Mouse (Mus musculus) ovary, adult 18-20 months (tissue): Measurements from ENCODE around the gene Dmrt2.

ENCODE experiments used
- DNase-seq: peaks from one replicate; pipeline ENCODE4 v3.0.0; 2022; ENCODE audit warnings: low spot score, mixed read lengths

Dmrt2 gene

DNA sequence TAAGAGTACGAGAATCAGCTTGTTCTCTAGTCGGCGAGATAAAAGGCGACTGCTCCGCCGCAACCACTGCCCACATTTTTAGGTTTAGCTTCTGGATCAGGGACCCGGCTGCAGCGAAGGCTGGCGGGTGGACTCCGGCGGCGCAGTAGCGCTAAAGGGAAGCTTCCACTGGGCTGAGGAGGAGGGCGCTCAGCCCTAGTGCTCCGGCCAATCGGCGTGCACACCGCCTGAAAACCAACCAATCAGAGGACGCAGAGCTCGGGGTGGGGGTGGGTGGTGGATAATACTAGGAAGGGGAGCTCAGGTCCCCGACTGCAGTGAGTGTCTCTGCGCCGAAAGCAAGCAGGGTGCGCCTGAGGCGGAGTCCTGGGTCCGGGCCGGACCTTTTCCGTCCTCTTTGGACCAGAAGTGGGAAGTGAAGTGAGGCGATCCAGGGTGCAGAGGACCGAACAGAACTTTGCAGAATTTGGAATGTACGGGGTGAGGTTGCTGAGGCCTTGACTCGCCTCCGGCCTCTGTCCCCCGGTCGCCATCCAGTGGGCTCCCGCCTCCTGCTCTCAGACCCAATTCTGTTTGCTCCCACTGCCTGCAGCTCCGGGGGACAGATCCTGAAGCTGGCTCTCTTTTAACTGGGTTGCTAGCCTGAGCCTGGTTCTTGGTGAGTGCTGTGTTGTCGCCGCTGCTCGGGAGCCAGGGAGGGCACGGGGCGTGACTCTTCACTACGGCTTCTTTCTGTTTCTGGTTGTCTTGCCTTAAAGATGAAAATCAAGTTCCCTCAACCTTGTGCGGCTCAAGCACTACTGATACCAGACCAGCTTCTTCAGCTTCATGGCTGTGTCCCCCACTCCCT is at the start of gene Dmrt2:
Gene Dmrt2, plus strand, starts transcription at position 311 of the 850 bp plus-strand sequence.
- peak; percentile 61 for DNase-seq

DNA sequence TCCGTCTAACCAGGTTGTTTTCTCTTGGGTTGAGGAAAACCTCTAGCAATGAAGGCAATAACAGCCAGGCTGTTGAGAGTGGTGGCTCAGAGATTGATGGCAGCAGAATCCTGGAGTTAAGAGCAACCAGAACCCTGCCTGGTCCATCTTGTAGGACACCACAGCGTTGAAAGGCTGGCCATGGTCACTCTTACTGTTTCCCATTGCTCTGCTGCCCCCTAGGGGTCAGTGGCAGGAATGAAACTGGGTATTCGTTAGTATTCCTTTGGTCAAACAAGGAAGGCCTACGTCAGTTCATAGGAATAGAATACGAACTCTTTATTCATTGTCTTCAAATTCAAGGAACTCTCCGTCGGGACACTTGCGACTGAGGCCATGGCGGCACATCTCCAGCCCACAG is 43.7 kb upstream of the Dmrt2 start:
- DNase-seq, result peak; percentile 19

DNA sequence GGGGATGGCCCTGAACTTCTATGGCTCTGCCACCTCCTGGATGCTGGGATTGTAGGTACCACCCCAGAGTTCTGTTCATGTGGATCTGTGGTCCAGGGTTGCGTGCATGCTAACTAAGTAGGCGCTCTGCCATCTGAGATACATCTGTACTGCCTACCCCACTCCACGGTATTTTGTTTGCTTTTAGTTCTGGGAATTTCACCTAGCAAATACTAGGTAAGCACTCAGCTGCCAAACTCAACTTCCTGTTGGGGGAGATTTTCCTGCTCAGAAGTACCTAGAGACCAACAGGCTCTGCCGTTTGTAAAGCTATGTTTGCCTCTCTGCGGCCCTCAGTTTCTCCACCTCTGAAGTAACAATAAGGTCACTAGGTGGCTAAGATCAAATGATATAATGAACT is 37.1 kb upstream of the Dmrt2 start:
- DNase-seq, result no peak

DNA sequence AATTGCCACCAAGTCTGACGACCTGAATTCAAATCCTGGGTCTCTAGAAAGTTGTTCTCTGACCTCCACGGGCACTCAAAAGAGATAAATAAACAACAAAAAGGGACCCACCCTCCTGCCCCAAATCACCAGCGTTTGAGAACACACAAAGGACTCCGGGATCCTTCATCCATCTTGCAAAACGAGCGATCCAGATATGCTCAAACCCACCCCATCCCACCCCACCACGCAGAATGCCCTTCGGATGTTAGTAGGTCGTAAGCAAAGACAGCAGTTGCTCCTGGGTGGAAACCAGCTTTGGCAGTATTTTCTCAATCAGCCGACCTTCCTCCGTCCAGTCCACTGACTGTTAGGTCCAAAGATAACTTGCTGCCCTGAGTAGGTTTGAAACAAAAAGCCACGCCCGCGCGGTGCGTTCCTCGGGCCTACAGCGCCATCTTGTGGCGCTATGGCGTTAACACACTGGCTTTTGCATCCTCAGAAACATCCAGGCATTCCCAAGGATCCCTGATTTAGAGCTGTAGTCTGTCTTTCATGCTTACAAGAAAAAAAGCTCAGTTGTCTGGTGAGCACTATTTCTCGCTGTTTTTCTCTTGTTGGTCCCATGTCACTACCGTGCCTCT is 36.5 kb upstream of the Dmrt2 start:
- DNase-seq, result peak; percentile 19

DNA sequence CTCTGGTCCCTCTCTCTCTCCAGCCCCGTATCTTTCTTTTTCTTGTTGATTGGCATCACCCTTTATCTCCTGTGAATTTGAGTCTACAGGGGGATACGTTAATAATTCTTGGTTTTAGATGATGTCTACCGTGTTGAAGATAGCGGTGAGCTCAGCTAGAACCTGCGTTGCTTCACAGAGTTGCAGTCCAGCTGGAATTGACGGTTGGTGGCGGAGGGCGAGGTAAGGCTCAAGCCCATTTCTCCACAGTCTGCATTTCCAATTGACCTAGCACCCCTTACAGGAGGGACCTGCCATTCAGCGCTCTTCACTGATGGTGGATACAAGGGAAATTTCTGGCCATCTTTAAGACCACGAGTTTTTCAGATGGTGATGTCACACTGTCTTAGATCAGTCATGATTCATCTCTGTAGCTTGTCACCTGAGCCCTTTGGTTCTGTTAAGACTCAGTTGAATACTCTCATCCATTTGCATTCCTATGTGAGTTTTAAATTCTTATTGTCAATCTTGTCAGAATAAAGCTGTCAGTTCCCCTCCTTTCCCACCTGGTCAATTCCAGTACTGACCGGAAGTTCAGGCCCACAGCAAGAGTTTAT is 33.3 kb upstream of the Dmrt2 start:
- no peak for DNase-seq

DNA sequence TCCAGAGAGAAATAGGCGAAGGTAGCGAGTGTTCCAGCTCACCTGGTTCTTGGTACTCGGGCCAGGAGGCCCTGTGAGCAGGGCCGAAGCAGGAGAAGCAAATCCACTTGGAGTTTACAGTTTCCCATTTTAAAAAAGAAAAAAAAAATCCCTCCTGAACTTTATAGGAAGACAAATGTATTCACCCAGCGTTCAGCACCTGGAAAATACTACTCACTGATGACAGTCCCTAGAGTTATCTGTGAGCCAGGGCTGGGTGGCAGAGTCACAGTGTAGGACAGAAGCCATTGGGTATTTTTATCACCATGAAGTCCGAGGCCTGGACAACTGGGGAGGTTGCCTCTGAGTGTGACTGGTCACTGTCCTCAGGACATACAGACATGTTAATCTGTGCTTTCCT is 30.4 kb upstream of the Dmrt2 start:
- no peak for DNase-seq

DNA sequence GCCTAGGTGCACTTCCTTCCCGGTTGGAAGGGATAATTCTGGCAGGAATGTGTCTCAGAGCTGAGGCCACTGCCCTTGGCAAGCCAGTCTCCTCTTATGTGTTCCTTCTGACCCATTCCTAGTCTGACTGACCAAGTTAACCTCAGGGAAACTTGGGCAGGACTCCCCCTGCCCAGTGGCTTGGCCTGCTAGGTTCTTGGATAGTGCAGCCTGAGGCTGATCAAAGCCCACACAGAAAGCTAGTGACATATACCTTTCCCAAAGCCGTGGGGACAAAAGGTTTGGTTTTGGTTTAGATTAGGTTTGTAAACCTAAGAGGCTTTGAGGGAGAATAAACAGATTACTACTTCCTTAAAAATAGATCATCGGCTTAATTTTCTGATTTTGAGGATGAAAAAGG is 25.1 kb upstream of the Dmrt2 start:
- no peak for DNase-seq

DNA sequence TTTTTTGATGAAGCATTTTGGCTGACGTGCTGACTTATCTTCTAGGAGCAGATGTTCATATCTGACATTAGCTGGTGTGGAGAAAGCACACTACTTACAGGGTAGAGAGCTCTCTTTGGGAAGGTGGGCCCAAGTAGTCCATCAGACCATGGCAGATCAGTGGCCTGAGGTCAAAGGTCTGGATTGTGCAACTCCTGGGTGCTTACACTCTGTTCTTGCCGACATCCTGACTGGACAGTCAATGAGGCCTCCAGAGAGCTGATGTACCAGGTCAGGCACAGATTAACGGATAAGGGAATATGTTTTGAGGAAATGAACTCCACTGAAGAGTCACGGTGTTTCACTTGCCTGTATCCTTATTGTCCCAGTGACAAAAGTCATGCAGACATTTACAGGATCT is 23.5 kb upstream of the Dmrt2 start:
- DNase-seq, result no peak

DNA sequence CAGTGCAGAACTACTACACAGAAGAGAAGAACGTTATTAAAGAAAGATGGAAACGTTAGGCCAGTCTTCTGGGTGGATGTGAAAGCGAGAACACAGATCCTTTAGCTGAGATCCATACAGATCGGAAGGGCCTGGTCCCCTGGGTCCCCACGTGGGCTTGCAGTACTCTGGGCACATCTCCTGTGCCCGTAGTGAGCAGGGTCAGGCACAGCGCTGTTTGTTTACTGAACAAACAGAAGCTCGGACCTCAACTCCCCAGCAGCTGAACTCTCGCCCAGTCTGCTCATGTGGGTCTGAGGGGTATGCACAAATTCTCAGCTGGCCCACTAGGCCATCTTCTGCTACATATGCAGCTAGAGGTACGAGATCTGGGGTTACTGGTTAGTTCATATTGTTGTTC is 21.7 kb upstream of the Dmrt2 start:
- no peak for DNase-seq

DNA sequence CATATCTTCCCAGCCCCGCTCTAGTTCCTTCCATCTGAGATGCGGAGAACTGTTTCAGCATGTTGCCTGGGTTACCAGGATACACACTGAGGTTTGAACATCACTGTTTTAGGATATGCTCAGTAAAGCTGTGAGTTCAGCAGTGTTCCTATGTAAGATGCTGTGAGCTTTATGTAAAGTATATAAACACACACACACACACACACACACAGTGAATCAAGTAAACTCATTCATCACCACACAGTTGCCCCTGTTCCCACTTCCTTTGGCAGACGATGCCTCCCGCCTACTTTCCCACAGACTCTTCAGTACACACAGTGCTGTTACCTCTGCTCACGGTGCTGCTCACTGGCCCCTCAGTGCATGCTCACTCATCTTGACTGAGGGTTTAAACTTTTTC is 19.7 kb upstream of the Dmrt2 start:
- DNase-seq, result no peak

DNA sequence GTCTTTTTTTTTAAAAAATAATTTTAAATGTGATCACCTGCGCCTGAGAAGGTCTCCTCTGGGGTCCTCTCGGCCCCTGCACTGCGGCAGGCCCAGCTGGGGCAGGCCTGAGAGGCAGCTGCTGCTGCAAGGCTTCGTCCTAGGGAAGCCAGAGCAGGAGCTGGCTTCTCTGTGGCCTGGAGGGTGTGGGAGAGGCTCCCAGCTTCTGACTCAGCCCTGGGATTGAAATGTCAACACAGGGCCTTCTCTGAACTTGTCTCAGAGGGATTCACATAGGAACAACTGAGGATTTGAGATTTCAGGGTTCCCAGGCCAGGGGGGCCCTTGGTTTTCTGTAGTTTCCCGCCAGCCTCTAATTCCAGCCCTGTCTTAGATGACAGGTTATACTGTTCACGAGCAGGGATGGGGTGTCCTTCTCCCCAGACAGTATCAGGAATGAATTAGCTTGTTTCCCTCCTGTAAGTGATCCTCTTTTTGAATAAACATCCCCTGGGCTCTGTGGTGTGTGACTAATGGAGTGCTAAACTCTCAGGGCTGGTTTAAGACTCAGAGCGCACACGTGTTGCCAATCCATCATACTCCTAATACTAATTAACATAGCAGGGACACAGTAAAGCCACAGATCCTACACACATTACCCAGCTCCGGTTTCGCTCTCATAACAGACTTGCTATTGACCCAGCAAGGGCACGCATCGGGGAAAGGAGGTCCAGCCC is 18.0 kb upstream of the Dmrt2 start:
- DNase-seq, result no peak

DNA sequence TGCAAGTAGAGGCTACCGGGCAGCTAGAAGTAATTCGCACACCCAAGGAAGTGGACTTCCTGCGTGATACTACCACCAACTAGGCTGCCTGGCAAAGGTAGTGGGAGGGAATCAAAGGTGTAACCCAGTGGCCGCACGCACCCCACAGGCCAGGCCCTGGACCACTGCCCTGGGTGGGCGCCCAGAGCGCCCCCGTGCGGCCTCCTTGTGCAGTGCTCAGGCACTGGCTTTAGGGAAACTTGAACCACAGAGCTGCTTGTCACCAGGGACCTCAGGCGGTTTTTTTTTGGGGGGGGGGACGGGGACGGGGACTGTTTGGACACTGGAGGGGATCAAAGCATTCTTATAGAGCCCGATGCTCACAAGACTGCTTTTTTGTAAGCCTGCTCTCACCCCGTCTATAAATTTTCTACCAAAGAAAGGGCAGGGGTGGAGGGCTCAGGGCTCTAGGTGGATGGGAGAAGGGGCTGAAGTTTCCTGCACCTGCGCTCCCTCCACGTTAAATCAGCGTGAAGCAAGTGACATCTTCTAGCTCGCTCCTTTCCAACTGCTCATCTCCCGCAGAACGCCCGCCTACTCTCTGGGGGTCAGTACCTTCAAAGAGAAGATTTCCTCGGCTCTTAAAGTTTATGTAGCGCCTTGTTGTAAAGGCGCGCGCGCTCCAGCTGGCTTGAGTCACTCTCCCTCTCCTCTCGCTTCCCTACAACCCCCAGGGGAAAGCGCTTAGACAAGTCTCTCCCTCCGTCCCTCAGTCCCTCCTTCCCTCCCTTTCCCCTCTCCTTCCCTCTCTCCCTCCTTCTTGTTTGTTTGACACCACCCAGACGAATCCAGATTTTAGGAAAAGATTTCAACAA is 6.5 kb upstream of the Dmrt2 start:
- no peak for DNase-seq

DNA sequence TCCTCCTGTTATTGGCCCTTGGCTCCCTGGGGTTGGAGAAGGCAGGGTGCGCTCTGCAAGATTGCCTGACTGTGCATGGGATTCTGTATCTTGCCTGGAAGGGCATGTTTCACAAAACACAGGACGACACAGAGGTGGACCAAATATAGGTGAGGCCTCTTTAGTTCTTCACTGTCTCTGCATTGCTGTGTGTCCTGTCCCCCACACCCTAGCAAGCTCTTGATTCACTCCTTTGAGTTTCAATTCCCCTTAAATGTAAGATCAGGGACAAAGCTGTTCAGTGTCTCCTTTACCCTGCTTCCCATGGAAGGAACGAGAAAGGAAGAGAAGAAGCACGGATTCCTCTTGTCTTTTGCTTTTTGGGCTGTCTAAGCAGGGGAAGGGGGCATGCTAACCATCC is 4.4 kb upstream of the Dmrt2 start:
- DNase-seq, result no peak

DNA sequence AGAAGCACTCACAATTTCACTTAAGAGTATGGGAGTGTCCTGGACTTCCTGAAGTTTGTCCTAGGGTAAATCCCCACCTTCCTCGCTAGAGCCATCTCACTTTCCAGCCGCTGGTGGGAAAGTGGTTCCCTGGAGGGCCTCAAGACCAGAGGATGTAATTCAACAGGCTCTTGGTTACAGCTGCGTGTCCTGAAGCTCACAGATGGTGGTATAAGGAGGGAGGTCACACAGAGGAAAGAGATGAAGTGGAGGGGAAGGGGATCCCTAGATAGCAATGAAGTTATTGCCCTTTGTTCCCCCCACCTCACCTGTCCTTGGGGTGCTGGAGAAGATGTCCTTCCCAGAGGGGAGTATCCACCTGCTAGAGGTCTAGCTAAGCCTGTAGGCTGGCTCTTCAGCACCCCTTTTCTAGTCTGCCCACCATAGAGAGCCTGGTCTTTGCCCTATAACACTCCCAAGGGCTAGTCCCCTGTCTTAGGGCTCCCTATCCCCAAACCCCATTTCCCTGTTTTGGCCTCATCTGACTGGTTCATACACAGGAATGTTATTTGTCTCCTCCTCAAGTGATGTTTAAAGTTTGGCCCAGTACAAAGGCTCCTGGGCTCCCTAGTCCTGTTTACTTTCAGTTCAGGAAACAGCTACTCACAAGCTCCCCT is 2.5 kb upstream of the Dmrt2 start:
- no peak for DNase-seq

DNA sequence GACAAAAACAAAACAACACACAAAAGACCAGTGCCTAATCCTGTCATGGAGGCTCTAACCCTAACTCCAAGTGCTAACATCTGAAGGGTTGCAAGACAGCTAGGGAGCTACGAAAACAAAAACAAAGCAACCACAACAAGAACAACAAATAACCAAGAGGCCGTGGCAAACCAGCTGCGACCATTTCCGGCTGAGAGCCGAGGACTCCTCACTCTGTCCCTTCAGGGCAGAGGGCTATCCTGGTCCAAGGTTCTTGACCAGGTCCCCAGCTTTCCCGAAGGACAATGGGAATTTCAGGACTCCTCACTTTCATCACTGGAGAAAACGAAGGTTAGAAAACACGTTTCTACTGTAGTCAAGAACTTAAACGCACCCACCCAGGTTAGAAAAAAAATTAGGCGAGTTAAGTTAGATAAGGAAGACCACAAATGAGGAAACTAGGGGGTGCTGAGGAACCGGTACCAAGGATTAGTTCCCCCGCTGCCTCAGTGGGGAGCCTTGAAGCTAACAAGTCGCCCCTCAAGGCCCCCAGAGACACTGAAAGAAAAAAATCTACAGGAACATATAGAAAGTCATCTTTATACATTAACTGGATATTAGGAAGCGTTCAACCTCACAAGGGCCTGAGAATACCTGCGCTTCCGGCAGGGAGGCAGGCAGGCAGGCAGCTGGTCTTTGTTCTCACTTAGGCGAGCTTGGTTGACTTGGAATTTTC is 1.5 kb upstream of the Dmrt2 start:
- no peak for DNase-seq

DNA sequence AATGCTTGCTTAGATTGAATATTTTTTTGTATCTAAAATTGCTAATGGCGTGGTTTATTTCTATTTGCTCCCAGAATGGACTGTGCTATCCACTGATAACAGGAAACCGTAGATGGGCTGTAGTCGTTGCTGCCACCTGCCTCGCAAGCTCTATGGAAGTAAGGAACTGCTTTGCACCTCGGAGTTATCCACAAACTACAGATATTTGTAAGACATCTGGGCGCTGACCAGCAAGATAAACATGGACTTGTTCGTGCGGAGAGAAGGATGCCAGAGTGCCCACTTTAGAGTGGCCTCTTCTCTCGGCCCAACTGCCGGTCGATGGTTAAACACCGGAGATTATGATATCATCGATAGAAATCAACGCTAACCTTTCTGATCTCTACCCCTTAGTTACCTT is 530 bp upstream of the Dmrt2 start:
- no peak for DNase-seq

DNA sequence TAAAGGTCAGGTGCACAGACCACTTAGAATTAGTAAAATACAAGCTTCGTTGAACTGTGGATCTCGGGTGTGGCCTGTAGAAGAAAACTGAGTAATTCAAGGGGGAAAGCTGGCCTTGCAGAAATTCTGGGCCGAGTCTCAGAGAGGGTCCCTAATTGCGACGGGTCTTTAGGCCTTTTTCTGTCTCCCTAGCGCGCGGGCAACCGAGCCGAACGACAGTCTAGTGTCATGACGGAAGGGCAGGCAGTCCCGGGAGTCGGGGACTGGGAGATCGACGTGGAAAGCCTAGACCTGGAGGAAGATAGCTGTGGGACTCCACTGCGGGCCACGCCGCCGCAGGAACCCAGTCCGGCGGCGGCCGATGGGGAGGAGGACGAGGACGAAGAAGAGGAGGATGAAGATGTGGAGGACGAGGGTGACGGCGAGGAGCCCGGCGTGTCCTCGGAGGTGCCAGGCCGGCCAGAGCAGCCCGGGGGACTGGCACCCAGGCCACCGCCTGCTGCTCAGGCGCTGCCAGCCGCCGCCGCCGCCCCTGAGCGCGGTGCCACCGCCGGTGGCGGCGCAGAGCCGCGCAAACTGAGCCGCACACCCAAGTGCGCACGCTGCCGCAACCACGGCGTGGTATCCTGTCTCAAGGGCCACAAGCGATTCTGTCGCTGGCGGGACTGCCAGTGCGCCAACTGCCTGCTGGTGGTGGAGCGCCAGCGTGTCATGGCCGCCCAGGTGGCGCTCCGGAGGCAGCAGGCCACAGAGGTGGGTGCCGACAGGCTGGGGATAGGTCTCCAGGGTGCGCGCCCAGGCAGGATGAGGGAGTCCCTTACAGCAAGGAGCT is 1.2 kb downstream of the Dmrt2 start:
- no peak for DNase-seq

DNA sequence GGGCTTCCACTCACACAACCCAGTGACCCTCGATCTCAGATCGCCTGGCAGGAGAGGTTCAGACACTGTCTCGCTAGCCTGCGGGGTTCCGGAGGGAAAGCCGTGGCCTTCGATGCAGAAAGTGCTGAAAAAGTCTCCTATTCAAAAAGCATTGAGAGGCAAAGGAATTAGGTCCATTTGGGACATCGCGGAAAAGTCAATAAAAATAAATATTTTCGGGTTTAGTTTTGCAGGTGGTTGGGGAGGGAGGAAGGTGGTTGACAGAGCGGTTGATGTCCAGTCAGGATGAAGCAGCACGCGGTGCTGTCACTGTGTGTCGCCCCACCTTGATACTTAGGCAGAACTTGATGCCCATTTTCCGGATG is 1.8 kb downstream of the Dmrt2 start:
- DNase-seq, result no peak

DNA sequence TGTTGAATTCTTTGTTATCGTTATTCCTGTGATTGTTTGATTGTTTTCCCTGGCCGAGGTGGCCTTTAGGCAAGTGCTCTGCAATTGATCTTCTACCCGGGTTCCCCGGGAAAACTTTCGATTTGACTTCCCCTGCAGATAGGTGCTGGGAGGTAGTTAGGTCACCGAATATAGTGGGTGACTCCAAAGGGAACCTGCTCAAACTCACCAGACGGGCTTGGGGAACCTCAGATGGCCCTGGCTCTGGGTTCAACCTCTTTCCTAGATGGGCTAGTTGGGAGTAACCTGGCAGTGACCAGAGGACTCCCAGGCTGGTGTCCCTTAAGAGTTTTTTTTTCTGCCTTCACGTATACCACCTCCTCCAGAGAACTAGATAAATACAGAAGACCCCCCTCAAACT is 2.5 kb downstream of the Dmrt2 start:
- no peak for DNase-seq
